Mouse (Mus musculus): ENCODE data around the gene Mapk1ip1. TPM values are rescaled to one million over a fixed set of nuclear protein-coding genes. Genes with fewer than 3 reads are reported as not detected.
A peak's percentile ranks its signal among the peaks of the same experiment; 100 is the strongest.

The Mapk1ip1 gene
- 29.4 and 30.7 TPM in 2 replicates for polyA plus RNA-seq (2012; ENCODE audit: insufficient read depth, insufficient read length, missing spikeins)

GRCm38 (mm10) chr7:138845544-138846391 is at the start of gene Mapk1ip1, which contains the start of gene Ppp2r2d:
Gene Mapk1ip1 (minus strand): TSS chr7:138846273.
Gene Ppp2r2d (plus strand): TSS chr7:138846079.
- Histone ChIP-seq H3K27ac (ENCODE audit: insufficient read depth, low read depth, low read length) (peak within 1 kb of the TSS; percentile 78), H3K4me1 (ENCODE audit: control insufficient read depth, insufficient read depth, low read length) (peaks cover 21% of the 10 kb centered on the region)

GRCm38 (mm10) chr7:138885365-138886289 is 39.6 kb upstream of the Mapk1ip1 start:
- Histone ChIP-seq H3K4me1 (ENCODE audit: control insufficient read depth, insufficient read depth, low read length) (no peaks in the 10 kb centered on the region), H3K4me3 (ENCODE audit: insufficient read depth, low read length) (no peak overlapping the region), H3K27ac (ENCODE audit: insufficient read depth, low read depth, low read length) (no peak overlapping the region)
- TF ChIP-seq CTCF (IDR thresholded peaks at IDR 0.05; ENCODE audit: low read depth, low read length) (no peak), POLR2A (IDR thresholded peaks at IDR 0.05; ENCODE audit: borderline replicate concordance, low read depth, low read length) (no peak)

More at GRCm38 (mm10) chr7:138845544-138846391, at the start of gene Mapk1ip1, which contains the start of gene Ppp2r2d:
- TF ChIP-seq CTCF (IDR thresholded peaks at IDR 0.05; ENCODE audit: low read depth, low read length) (no peak; the same call in 1 of the 2 replicates), POLR2A (IDR thresholded peaks at IDR 0.05; ENCODE audit: borderline replicate concordance, low read depth, low read length) (no peak)
- peak within 1 kb of the TSS; percentile 83 for H3K4me3 ChIP-seq (ENCODE audit: insufficient read depth, low read length)

- Histone ChIP-seq H3K4me1 (ENCODE audit: control insufficient read depth, insufficient read depth, low read length) (no peaks in the 10 kb centered on the region), H3K27ac (ENCODE audit: insufficient read depth, low read depth, low read length) (no peak overlapping the region), H3K4me3 (ENCODE audit: insufficient read depth, low read length) (no peak overlapping the region)
- no peak for TF ChIP-seq CTCF (IDR thresholded peaks at IDR 0.05; ENCODE audit: low read depth, low read length)
- no peak for TF ChIP-seq POLR2A (IDR thresholded peaks at IDR 0.05; ENCODE audit: borderline replicate concordance, low read depth, low read length)
These were observed 37.7 kb upstream of the Mapk1ip1 start for GRCm38 (mm10) chr7:138883724-138884123.

- H3K4me3 ChIP-seq (ENCODE audit: insufficient read depth, low read length), result no peak overlapping the region
- TF ChIP-seq POLR2A (IDR thresholded peaks at IDR 0.05; ENCODE audit: borderline replicate concordance, low read depth, low read length), result no peak
- no peak for TF ChIP-seq CTCF (IDR thresholded peaks at IDR 0.05; ENCODE audit: low read depth, low read length)
- H3K27ac ChIP-seq (ENCODE audit: insufficient read depth, low read depth, low read length), result no peak overlapping the region
- no peaks in the 10 kb centered on the region for H3K4me1 ChIP-seq (ENCODE audit: control insufficient read depth, insufficient read depth, low read length)
These were observed 29.0 kb upstream of the Mapk1ip1 start for GRCm38 (mm10) chr7:138875031-138875430.

- TF ChIP-seq CTCF (IDR thresholded peaks at IDR 0.05; ENCODE audit: low read depth, low read length) (no peak), POLR2A (IDR thresholded peaks at IDR 0.05; ENCODE audit: borderline replicate concordance, low read depth, low read length) (no peak)
- no peaks in the 10 kb centered on the region for H3K4me1 ChIP-seq (ENCODE audit: control insufficient read depth, insufficient read depth, low read length)
- H3K4me3 ChIP-seq (ENCODE audit: insufficient read depth, low read length), result no peak overlapping the region
- no peak overlapping the region for H3K27ac ChIP-seq (ENCODE audit: insufficient read depth, low read depth, low read length)
These were observed 26.9 kb upstream of the Mapk1ip1 start for GRCm38 (mm10) chr7:138872956-138873355.

- no peak for TF ChIP-seq POLR2A (IDR thresholded peaks at IDR 0.05; ENCODE audit: borderline replicate concordance, low read depth, low read length)
- TF ChIP-seq CTCF (IDR thresholded peaks at IDR 0.05; ENCODE audit: low read depth, low read length), result no peak
- no peak overlapping the region for H3K27ac ChIP-seq (ENCODE audit: insufficient read depth, low read depth, low read length)
These were observed 22.2 kb upstream of the Mapk1ip1 start for GRCm38 (mm10) chr7:138868316-138868715.

GRCm38 (mm10) chr7:138867286-138867685 is 21.2 kb upstream of the Mapk1ip1 start:
- Histone ChIP-seq H3K27ac (ENCODE audit: insufficient read depth, low read depth, low read length) (no peak overlapping the region), H3K4me3 (ENCODE audit: insufficient read depth, low read length) (no peak overlapping the region), H3K4me1 (ENCODE audit: control insufficient read depth, insufficient read depth, low read length) (no peaks in the 10 kb centered on the region)
- TF ChIP-seq CTCF (IDR thresholded peaks at IDR 0.05; ENCODE audit: low read depth, low read length) (no peak), POLR2A (IDR thresholded peaks at IDR 0.05; ENCODE audit: borderline replicate concordance, low read depth, low read length) (no peak)

More at GRCm38 (mm10) chr7:138868316-138868715, 22.2 kb upstream of the Mapk1ip1 start:
- no peak overlapping the region for H3K4me3 ChIP-seq (ENCODE audit: insufficient read depth, low read length)
- no peaks in the 10 kb centered on the region for H3K4me1 ChIP-seq (ENCODE audit: control insufficient read depth, insufficient read depth, low read length)

- Histone ChIP-seq H3K4me1 (ENCODE audit: control insufficient read depth, insufficient read depth, low read length) (no peaks in the 10 kb centered on the region), H3K27ac (ENCODE audit: insufficient read depth, low read depth, low read length) (no peak overlapping the region), H3K4me3 (ENCODE audit: insufficient read depth, low read length) (no peak overlapping the region)
- TF ChIP-seq CTCF (IDR thresholded peaks at IDR 0.05; ENCODE audit: low read depth, low read length) (no peak), POLR2A (IDR thresholded peaks at IDR 0.05; ENCODE audit: borderline replicate concordance, low read depth, low read length) (no peak)
These were observed 18.7 kb upstream of the Mapk1ip1 start for GRCm38 (mm10) chr7:138864776-138865175.

- H3K27ac ChIP-seq (ENCODE audit: insufficient read depth, low read depth, low read length), result no peak overlapping the region
- no peak overlapping the region for H3K4me3 ChIP-seq (ENCODE audit: insufficient read depth, low read length)
- TF ChIP-seq POLR2A (IDR thresholded peaks at IDR 0.05; ENCODE audit: borderline replicate concordance, low read depth, low read length) (no peak), CTCF (IDR thresholded peaks at IDR 0.05; ENCODE audit: low read depth, low read length) (no peak)
- no peaks in the 10 kb centered on the region for H3K4me1 ChIP-seq (ENCODE audit: control insufficient read depth, insufficient read depth, low read length)
These were observed 18.0 kb upstream of the Mapk1ip1 start for GRCm38 (mm10) chr7:138863950-138864572.

All from bone marrow macrophage, adult 2 months (primary cell).